Mouse (Mus musculus) megakaryocyte-erythroid progenitor cell, adult 5 weeks (primary cell): ENCODE results near the gene Olfr608. TPM values are rescaled to one million over a fixed set of nuclear protein-coding genes. Genes with fewer than 3 reads are reported as not detected.

Experiments used
- polyA plus RNA-seq: library from polyadenylated mRNA; stranded (reverse); fragments of >175 nt; gene quantifications from 2 replicates; pipeline ENCODE4 v1.2.3, GENCODE M21; 2012

The Olfr608 gene
- not detected in 2 replicates for polyA plus RNA-seq

DNA sequence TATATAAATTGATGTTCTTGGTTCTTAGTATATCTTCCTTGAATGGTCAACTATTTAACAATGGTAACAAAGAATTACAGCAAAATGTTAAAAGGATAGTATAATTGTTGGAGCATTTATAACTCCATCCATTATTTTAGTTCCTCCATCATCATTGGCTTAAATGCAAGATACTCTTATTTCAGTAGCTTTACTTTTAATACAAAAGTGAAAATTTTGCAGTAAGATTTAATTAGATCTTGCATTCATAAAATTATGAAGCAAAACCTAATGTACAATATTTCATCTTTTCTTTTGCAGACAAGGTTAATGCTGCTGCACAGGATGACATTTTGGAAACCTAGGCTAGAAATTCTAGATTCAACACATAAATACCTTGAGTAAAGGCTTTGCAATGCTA lies at the start of gene Olfr608:
Gene Olfr608, plus strand, starts transcription at position 301 of the 400 bp plus-strand sequence.

GRCm38 (mm10) chr7:103445339-103445738 lies 24.3 kb upstream of the Olfr608 start, which contains the start of gene Olfr605:
TSS of gene Olfr605 (minus strand) at chr7:103445439.

GRCm38 (mm10) chr7:103448746-103449145 lies 20.9 kb upstream of the Olfr608 start, which contains the start of gene Olfr606:
TSS of gene Olfr606 (plus strand) at chr7:103449046.

DNA sequence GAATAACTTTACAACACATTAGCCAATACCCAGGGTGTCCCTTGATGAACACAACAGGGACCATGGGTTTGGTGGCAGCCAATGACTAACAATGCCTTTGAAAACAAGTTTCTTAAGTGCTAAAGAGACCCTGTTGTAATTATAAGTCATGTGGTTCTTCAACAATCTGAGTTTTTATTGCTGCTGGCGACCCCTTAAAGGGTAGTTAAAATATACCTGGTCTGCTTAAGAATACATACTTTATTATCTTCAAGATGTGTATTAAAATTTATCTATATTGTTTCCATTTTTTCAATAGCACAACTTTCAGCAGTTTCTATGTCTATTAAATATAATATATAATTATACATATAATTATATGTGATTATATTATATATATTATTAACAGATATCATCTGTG lies 28.3 kb downstream of the Olfr608 start, which contains the start of gene Olfr609:
Gene Olfr609, minus strand, starts transcription at position 101 of the 400 bp plus-strand sequence.

GRCm38 (mm10) chr7:103512022-103512421 lies 42.3 kb downstream of the Olfr608 start, which contains the start of gene Olfr610:
TSS of gene Olfr610 (minus strand) at chr7:103512122.

GRCm38 (mm10) chr7:103520746-103521145 lies 51.1 kb downstream of the Olfr608 start, which contains the start of gene Olfr611:
TSS of gene Olfr611 (minus strand) at chr7:103520846.

Other genes starting within 250 kb of the Olfr608 start
- gene Usp17ld, start 217.4 kb upstream of the Olfr608 start, polyA plus RNA-seq: not detected in 2 replicates
- not detected in 2 replicates for gene Olfr596, start 164.2 kb upstream of the Olfr608 start, polyA plus RNA-seq
- gene Olfr597, start 153.6 kb upstream of the Olfr608 start, polyA plus RNA-seq: not detected in 2 replicates
- not detected in 2 replicates for gene Olfr598, start 146.3 kb upstream of the Olfr608 start, polyA plus RNA-seq
- gene Olfr599, start 134.0 kb upstream of the Olfr608 start, polyA plus RNA-seq: not detected in 2 replicates
- gene Olfr600, start 120.2 kb upstream of the Olfr608 start, polyA plus RNA-seq: not detected in 2 replicates
- not detected in 2 replicates for gene Olfr601, start 107.2 kb upstream of the Olfr608 start, polyA plus RNA-seq
- not detected in 2 replicates for gene Olfr603, start 83.7 kb upstream of the Olfr608 start, polyA plus RNA-seq
- gene Usp17lc, start 54.8 kb upstream of the Olfr608 start, polyA plus RNA-seq: not detected in 2 replicates
- gene Olfr605, start 24.4 kb upstream of the Olfr608 start, polyA plus RNA-seq: not detected in 2 replicates
- gene Olfr606, start 20.8 kb upstream of the Olfr608 start, polyA plus RNA-seq: not detected in 2 replicates
- gene Olfr607, start 5.7 kb upstream of the Olfr608 start, polyA plus RNA-seq: not detected in 2 replicates
- gene Olfr609, start 28.2 kb downstream of the Olfr608 start, polyA plus RNA-seq: not detected in 2 replicates
- gene Olfr610, start 42.2 kb downstream of the Olfr608 start, polyA plus RNA-seq: not detected in 2 replicates
- not detected in 2 replicates for gene Olfr611, start 51.0 kb downstream of the Olfr608 start, polyA plus RNA-seq
- gene Olfr612, start 72.8 kb downstream of the Olfr608 start, polyA plus RNA-seq: not detected in 2 replicates
- gene Olfr613, start 78.2 kb downstream of the Olfr608 start, polyA plus RNA-seq: not detected in 2 replicates
- not detected in 2 replicates for gene Olfr615, start 86.2 kb downstream of the Olfr608 start, polyA plus RNA-seq
- not detected in 2 replicates for gene Olfr616, start 99.3 kb downstream of the Olfr608 start, polyA plus RNA-seq
- not detected in 2 replicates for gene Olfr617, start 103.2 kb downstream of the Olfr608 start, polyA plus RNA-seq
- gene Olfr618, start 120.2 kb downstream of the Olfr608 start, polyA plus RNA-seq: not detected in 2 replicates
- not detected in 2 replicates for gene Olfr619, start 130.7 kb downstream of the Olfr608 start, polyA plus RNA-seq
- not detected in 2 replicates for gene Olfr620, start 142.7 kb downstream of the Olfr608 start, polyA plus RNA-seq
- gene Olfr622, start 172.8 kb downstream of the Olfr608 start, polyA plus RNA-seq: not detected in 2 replicates
- not detected in 2 replicates for gene Olfr623, start 193.8 kb downstream of the Olfr608 start, polyA plus RNA-seq
- 0.02 TPM in 1 of 2 replicates, not detected in the other for gene Olfr624, start 201.3 kb downstream of the Olfr608 start, polyA plus RNA-seq
- gene Olfr625-ps1, start 212.8 kb downstream of the Olfr608 start, polyA plus RNA-seq: 0.19 TPM in 1 of 2 replicates, not detected in the other
- not detected in 2 replicates for gene Olfr243, start 244.8 kb downstream of the Olfr608 start, polyA plus RNA-seq